Mouse (Mus musculus): ENCODE measurements around the gene Ugt1a10. TPM values are rescaled to one million over a fixed set of nuclear protein-coding genes. Genes with fewer than 3 reads are reported as not detected.
"Not testable (repeated sequence)": the region's sequence is repeated elsewhere in the genome, so short reads cannot be mapped to it uniquely, and the experiment has no call there.

Ugt1a10 gene
- polyA plus RNA-seq, 1 experiment from 2014 or later = 0.21 TPM

GRCm38 (mm10) chr1:88136646-88137045 is 81.5 kb downstream of the Ugt1a10 start:
- H3K9me3 ChIP-seq (ENCODE audit: low read length) = no peaks in the 10 kb centered on the region
- ATAC-seq (no peak), DNase-seq (no peak)
- H3K9ac ChIP-seq (replicated peaks) = no peak overlapping the region
- 62% methylated on average over 2 of the region's 2 CpGs for WGBS (ENCODE audit: insufficient replicate concordance)
- H3K36me3 ChIP-seq (replicated peaks; ENCODE audit: insufficient read depth, low read length) = no peaks in the 10 kb centered on the region
- TF ChIP-seq CTCF (IDR thresholded peaks at IDR 0.05; ENCODE audit: low read depth) (no peak), EP300 (IDR thresholded peaks at IDR 0.05; ENCODE audit: low read depth) (no peak)
- no peak overlapping the region for H3K4me2 ChIP-seq (ENCODE audit: low read depth, low read length)
- peaks cover 20% of the 10 kb centered on the region for H3K4me1 ChIP-seq (ENCODE audit: insufficient read depth)
- H3K27ac ChIP-seq (ENCODE audit: low read depth) = 0 out of 2 replicates have a peak overlapping the region, but pooled peaks have one; percentile 29
- H3K27me3 ChIP-seq (ENCODE audit: insufficient read depth, low read length) = no peaks in the 10 kb centered on the region
- no peak overlapping the region for H3K4me3 ChIP-seq (ENCODE audit: low read depth, low read length)

- H3K36me3 ChIP-seq (replicated peaks; ENCODE audit: insufficient read depth, low read length) = no peaks in the 10 kb centered on the region
- WGBS (ENCODE audit: insufficient replicate concordance) = 64% methylated on average over 3 of the region's 3 CpGs
- H3K27ac ChIP-seq (ENCODE audit: low read depth) = peak overlapping the region; percentile 29; the same call in 1 of the 2 replicates
Measured at GRCm38 (mm10) chr1:88137264-88137663, 82.1 kb downstream of the Ugt1a10 start.

GRCm38 (mm10) chr1:88138145-88138544 is 83.0 kb downstream of the Ugt1a10 start:
- DNase-seq (no peak), ATAC-seq (no peak)
- TF ChIP-seq CTCF (IDR thresholded peaks at IDR 0.05; ENCODE audit: low read depth) (no peak), EP300 (IDR thresholded peaks at IDR 0.05; ENCODE audit: low read depth) (no peak)
- H3K4me2 ChIP-seq (ENCODE audit: low read depth, low read length) = no peak overlapping the region
- H3K27me3 ChIP-seq (ENCODE audit: insufficient read depth, low read length) = no peaks in the 10 kb centered on the region
- WGBS (ENCODE audit: insufficient replicate concordance) = 85% methylated on average over 1 of the region's 1 CpGs
- no peak overlapping the region for H3K4me3 ChIP-seq (ENCODE audit: low read depth, low read length)
- no peak overlapping the region for H3K9ac ChIP-seq (replicated peaks)
- H3K36me3 ChIP-seq (replicated peaks; ENCODE audit: insufficient read depth, low read length) = no peaks in the 10 kb centered on the region
- peaks cover 20% of the 10 kb centered on the region for H3K4me1 ChIP-seq (ENCODE audit: insufficient read depth)
- no peaks in the 10 kb centered on the region for H3K9me3 ChIP-seq (ENCODE audit: low read length)
- H3K27ac ChIP-seq (ENCODE audit: low read depth) = no peak overlapping the region

More at GRCm38 (mm10) chr1:88137264-88137663, 82.1 kb downstream of the Ugt1a10 start:
- Histone ChIP-seq H3K4me2 (ENCODE audit: low read depth, low read length) (no peak overlapping the region), H3K4me3 (ENCODE audit: low read depth, low read length) (no peak overlapping the region), H3K9me3 (ENCODE audit: low read length) (no peaks in the 10 kb centered on the region), H3K4me1 (ENCODE audit: insufficient read depth) (peaks cover 20% of the 10 kb centered on the region), H3K27me3 (ENCODE audit: insufficient read depth, low read length) (no peaks in the 10 kb centered on the region), H3K9ac (replicated peaks) (no peak overlapping the region)
- ATAC-seq (no peak), DNase-seq (no peak)
- TF ChIP-seq CTCF (IDR thresholded peaks at IDR 0.05; ENCODE audit: low read depth) (no peak), EP300 (IDR thresholded peaks at IDR 0.05; ENCODE audit: low read depth) (no peak)

GRCm38 (mm10) chr1:88140492-88140891 is 85.3 kb downstream of the Ugt1a10 start:
- not testable (repeated sequence) for H3K9ac ChIP-seq (replicated peaks); H3K4me2 ChIP-seq (ENCODE audit: low read depth, low read length); H3K27me3 ChIP-seq (ENCODE audit: insufficient read depth, low read length); H3K4me3 ChIP-seq (ENCODE audit: low read depth, low read length); H3K36me3 ChIP-seq (replicated peaks; ENCODE audit: insufficient read depth, low read length); H3K27ac ChIP-seq (ENCODE audit: low read depth); H3K9me3 ChIP-seq (ENCODE audit: low read length); H3K4me1 ChIP-seq (ENCODE audit: insufficient read depth)
- DNase-seq (peak; percentile 18), ATAC-seq (peak; percentile 89)
- 32% methylated on average over 1 of the region's 1 CpGs for WGBS (ENCODE audit: insufficient replicate concordance)

- DNase-seq = peak; percentile 74
- H3K4me2 ChIP-seq (ENCODE audit: low read depth, low read length); H3K4me3 ChIP-seq (ENCODE audit: low read depth, low read length); H3K9ac ChIP-seq (replicated peaks); H3K4me1 ChIP-seq (ENCODE audit: insufficient read depth); H3K27ac ChIP-seq (ENCODE audit: low read depth); H3K27me3 ChIP-seq (ENCODE audit: insufficient read depth, low read length); H3K36me3 ChIP-seq (replicated peaks; ENCODE audit: insufficient read depth, low read length); H3K9me3 ChIP-seq (ENCODE audit: low read length): not testable (repeated sequence)
- TF ChIP-seq CTCF (IDR thresholded peaks at IDR 0.05; ENCODE audit: low read depth) = peak; percentile 72
- 4% methylated on average over 5 of the region's 5 CpGs for WGBS (ENCODE audit: insufficient replicate concordance)
- ATAC-seq = peak; percentile 37; the same call in 1 of the 2 replicates
Measured at GRCm38 (mm10) chr1:88143966-88144675, 88.9 kb downstream of the Ugt1a10 start.

GRCm38 (mm10) chr1:88145278-88145677 is 90.1 kb downstream of the Ugt1a10 start:
- H3K4me2 ChIP-seq (ENCODE audit: low read depth, low read length); H3K36me3 ChIP-seq (replicated peaks; ENCODE audit: insufficient read depth, low read length); H3K27me3 ChIP-seq (ENCODE audit: insufficient read depth, low read length); H3K9ac ChIP-seq (replicated peaks); H3K9me3 ChIP-seq (ENCODE audit: low read length); ATAC-seq; H3K4me3 ChIP-seq (ENCODE audit: low read depth, low read length); H3K4me1 ChIP-seq (ENCODE audit: insufficient read depth); H3K27ac ChIP-seq (ENCODE audit: low read depth): not testable (repeated sequence)
- TF ChIP-seq CTCF (IDR thresholded peaks at IDR 0.05; ENCODE audit: low read depth) = peak; percentile 51
- DNase-seq = peak; percentile 24
- 60% methylated on average over 2 of the region's 2 CpGs for WGBS (ENCODE audit: insufficient replicate concordance)
